In genomic region chr5:73162492-73162891, GRCm38 (mm10) we compare ENCODE assay signal across 21 mouse cellular contexts.
A peak's percentile ranks its signal among the peaks of the same experiment; 100 is the strongest.
DNase-seq lines count a peak whose midpoint lies in the region; ATAC-seq and TF ChIP-seq lines count a peak whose summit lies in the region.
"Had no signal": no experiment of that assay in that cellular context is flagged by ENCODE, and none has a peak within 500 bp of the region (broad histone marks: within the 10 kb centered on the region; RNA-seq: fewer than 3 reads in every experiment).

No protein-coding gene starts in this region.

- peak overlapping the region; percentile 58; the same call in 1 of the 2 replicates for H3K27ac ChIP-seq in kidney, embryonic 15.5 days
- H3K27ac ChIP-seq: hindbrain, embryonic 14.5 days; left cerebral cortex, adult 2 months; limb, embryonic 10.5 days; lung, embryonic 15.5 days; midbrain, embryonic 15.5 days had no signal

- no peak for TF ChIP-seq POLR2A in lung, adult 2 months (IDR thresholded peaks at IDR 0.05; ENCODE audit: borderline replicate concordance, extremely low read depth, low read depth, low read length)

- H3K4me1 ChIP-seq in kidney, embryonic 15.5 days, result peaks cover 20% of the 10 kb centered on the region
- H3K4me1 ChIP-seq in lung, adult 2 months (ENCODE audit: control insufficient read depth, insufficient read depth, low read length), result peaks cover 4% of the 10 kb centered on the region; the same call in 1 of the 2 replicates

- H3K36me3 ChIP-seq in kidney, embryonic 15.5 days, result no peaks in the 10 kb centered on the region
- H3K36me3 ChIP-seq: limb, embryonic 10.5 days; lung, embryonic 15.5 days; midbrain, embryonic 15.5 days had no signal

- WGBS in kidney, embryonic 15.5 days, result 68% methylated on average over 2 of the region's 2 CpGs
- 37% methylated on average over 2 of the region's 2 CpGs for WGBS in lung, adult 2 months

- H3K27me3 ChIP-seq in kidney, embryonic 15.5 days, result no peaks in the 10 kb centered on the region
- H3K27me3 ChIP-seq: lung, embryonic 15.5 days; megakaryocyte, embryonic 14.5 days; midbrain, embryonic 15.5 days had no signal

- H3K4me3 ChIP-seq in kidney, embryonic 15.5 days (replicated peaks), result no peak overlapping the region
- H3K4me3 ChIP-seq in lung, adult 2 months (replicated peaks; ENCODE audit: extremely low read depth, low read depth, low read length), result no peak overlapping the region
- H3K4me3 ChIP-seq: left cerebral cortex, adult 2 months; limb, embryonic 10.5 days; lung, embryonic 15.5 days; megakaryocyte, embryonic 14.5 days; midbrain, embryonic 15.5 days had no signal

- no peak for TF ChIP-seq CTCF in lung, adult 2 months (IDR thresholded peaks at IDR 0.05; ENCODE audit: insufficient read depth, low read length)

- no peak overlapping the region for H3K4me2 ChIP-seq in kidney, embryonic 15.5 days
- H3K4me2 ChIP-seq: hindbrain, embryonic 14.5 days; liver, embryonic 11.5 days; lung, embryonic 15.5 days; midbrain, embryonic 15.5 days had no signal

- DNase-seq in frontal cortex, postnatal 10 days (ENCODE audit: low spot score in 2 of 2), result no peak
- DNase-seq in kidney, postnatal 14 days, result no peak
- peak; percentile 45 for DNase-seq in lung, postnatal 36 days
- no peak for DNase-seq in lung, adult 2 months
- DNase-seq in retina, embryonic 14.5 days (ENCODE audit: low spot score), result no peak
- DNase-seq: cerebellum, postnatal 14 days; embryo, embryonic 11 days; gastrocnemius, postnatal 14 days; kidney, postnatal 4 days; retina, postnatal 1 day; thymus, adult 18-20 months had no signal

- no peak overlapping the region for H3K9ac ChIP-seq in kidney, embryonic 15.5 days
- H3K9ac ChIP-seq: hindbrain, embryonic 14.5 days; lung, embryonic 15.5 days; midbrain, embryonic 15.5 days had no signal

- H3K9me3 ChIP-seq in kidney, embryonic 15.5 days (replicated peaks), result no peaks in the 10 kb centered on the region
- H3K9me3 ChIP-seq: limb, embryonic 10.5 days; lung, embryonic 15.5 days; megakaryocyte, embryonic 14.5 days; midbrain, embryonic 15.5 days had no signal

- ATAC-seq in frontal cortex, adult (ENCODE audit: low TSS enrichment), result peak; percentile 58; the same call in 1 of the 2 replicates
- ATAC-seq in kidney, embryonic 15.5 days (replicated peaks; ENCODE audit: low FRiP score), result no peak
- ATAC-seq: intestine, postnatal 0 days; midbrain, embryonic 15.5 days had no signal
